Mouse (Mus musculus) lung, postnatal 14 days (tissue): Measurements from ENCODE around the gene Hopx.

Experiments used
- DNase-seq: peaks from one replicate; pipeline ENCODE4 v3.0.0; 2021

The Hopx gene

GRCm38 (mm10) chr5:77061372-77062038, 53.4 kb downstream of the Hopx start:
- peak; percentile 81 for DNase-seq

- DNase-seq, result no peak
Measured at GRCm38 (mm10) chr5:77060363-77060762, 54.6 kb downstream of the Hopx start.

GRCm38 (mm10) chr5:77056881-77057440, 58.0 kb downstream of the Hopx start:
- DNase-seq, result no peak

GRCm38 (mm10) chr5:77052616-77053015, 62.3 kb downstream of the Hopx start:
- no peak for DNase-seq

- no peak for DNase-seq
Measured at GRCm38 (mm10) chr5:77044362-77044761, 70.6 kb downstream of the Hopx start.

GRCm38 (mm10) chr5:77039391-77039790, 75.5 kb downstream of the Hopx start:
- no peak for DNase-seq

- DNase-seq, result no peak
Measured at GRCm38 (mm10) chr5:77038451-77038850, 76.5 kb downstream of the Hopx start.
